Mouse (Mus musculus): ENCODE data around the gene Znhit1. TPM values are rescaled to one million over a fixed set of nuclear protein-coding genes. Genes with fewer than 3 reads are reported as not detected.
"Not testable (repeated sequence)": the region's sequence is repeated elsewhere in the genome, so short reads cannot be mapped to it uniquely, and the experiment has no call there.

Gene Znhit1
- polyA plus RNA-seq, 1 experiment from 2014 or later = 90.5 TPM

- no peak overlapping the region for H3K9ac ChIP-seq (replicated peaks; ENCODE audit: low read length)
- no peak overlapping the region for H3K4me3 ChIP-seq (ENCODE audit: low read length)
- 72% methylated on average over 12 of the region's 12 CpGs for WGBS
- H3K36me3 ChIP-seq (ENCODE audit: insufficient read depth, low read length) = no peaks in the 10 kb centered on the region
- H3K27ac ChIP-seq (ENCODE audit: low read length) = no peak overlapping the region
- H3K27me3 ChIP-seq (ENCODE audit: insufficient read depth, low read length) = no peaks in the 10 kb centered on the region
- ATAC-seq (ENCODE audit: low FRiP score, low TSS enrichment) = no peak
- no peaks in the 10 kb centered on the region; the same call in 1 of the 2 replicates for H3K4me1 ChIP-seq (ENCODE audit: insufficient read depth, low read length)
- H3K4me2 ChIP-seq (replicated peaks; ENCODE audit: low read depth, low read length) = no peak overlapping the region
- no peaks in the 10 kb centered on the region for H3K9me3 ChIP-seq (ENCODE audit: low read length)
Measured at GRCm38 (mm10) chr5:136945084-136945483, 42.7 kb downstream of the Znhit1 start.

GRCm38 (mm10) chr5:136943382-136943781 is 44.4 kb downstream of the Znhit1 start:
- Histone ChIP-seq H3K4me2 (replicated peaks; ENCODE audit: low read depth, low read length) (no peak overlapping the region), H3K4me1 (ENCODE audit: insufficient read depth, low read length) (no peaks in the 10 kb centered on the region; the same call in 1 of the 2 replicates), H3K27ac (ENCODE audit: low read length) (no peak overlapping the region), H3K9ac (replicated peaks; ENCODE audit: low read length) (no peak overlapping the region), H3K36me3 (ENCODE audit: insufficient read depth, low read length) (no peaks in the 10 kb centered on the region), H3K9me3 (ENCODE audit: low read length) (no peaks in the 10 kb centered on the region), H3K4me3 (ENCODE audit: low read length) (no peak overlapping the region), H3K27me3 (ENCODE audit: insufficient read depth, low read length) (no peaks in the 10 kb centered on the region)
- 90% methylated on average over 2 of the region's 2 CpGs for WGBS
- ATAC-seq (ENCODE audit: low FRiP score, low TSS enrichment) = no peak

- Histone ChIP-seq H3K27me3 (ENCODE audit: insufficient read depth, low read length) (no peaks in the 10 kb centered on the region), H3K4me1 (ENCODE audit: insufficient read depth, low read length) (no peaks in the 10 kb centered on the region; the same call in 1 of the 2 replicates), H3K4me2 (replicated peaks; ENCODE audit: low read depth, low read length) (no peak overlapping the region), H3K27ac (ENCODE audit: low read length) (0 out of 2 replicates have a peak overlapping the region, but pooled peaks have one; percentile 20), H3K9me3 (ENCODE audit: low read length) (no peaks in the 10 kb centered on the region), H3K4me3 (ENCODE audit: low read length) (no peak overlapping the region), H3K36me3 (ENCODE audit: insufficient read depth, low read length) (no peaks in the 10 kb centered on the region), H3K9ac (replicated peaks; ENCODE audit: low read length) (no peak overlapping the region)
- no peak for ATAC-seq (ENCODE audit: low FRiP score, low TSS enrichment)
- 73% methylated on average over 3 of the region's 3 CpGs for WGBS
Measured at GRCm38 (mm10) chr5:136942781-136943180, 45.0 kb downstream of the Znhit1 start.

GRCm38 (mm10) chr5:136940845-136941560 is 46.8 kb downstream of the Znhit1 start:
- 83% methylated on average over 12 of the region's 12 CpGs for WGBS
- H3K27ac ChIP-seq (ENCODE audit: low read length) = no peak overlapping the region
- no peak overlapping the region for H3K4me3 ChIP-seq (ENCODE audit: low read length)
- no peaks in the 10 kb centered on the region for H3K27me3 ChIP-seq (ENCODE audit: insufficient read depth, low read length)
- H3K9ac ChIP-seq (replicated peaks; ENCODE audit: low read length) = no peak overlapping the region
- H3K4me1 ChIP-seq (ENCODE audit: insufficient read depth, low read length) = no peaks in the 10 kb centered on the region; the same call in 1 of the 2 replicates
- H3K9me3 ChIP-seq (ENCODE audit: low read length) = no peaks in the 10 kb centered on the region
- no peak overlapping the region for H3K4me2 ChIP-seq (replicated peaks; ENCODE audit: low read depth, low read length)
- no peak for ATAC-seq (ENCODE audit: low FRiP score, low TSS enrichment)
- H3K36me3 ChIP-seq (ENCODE audit: insufficient read depth, low read length) = no peaks in the 10 kb centered on the region

- 84% methylated on average over 6 of the region's 6 CpGs for WGBS
- not testable (repeated sequence) for H3K27me3 ChIP-seq (ENCODE audit: insufficient read depth, low read length); H3K27ac ChIP-seq (ENCODE audit: low read length); H3K4me1 ChIP-seq (ENCODE audit: insufficient read depth, low read length); H3K4me3 ChIP-seq (ENCODE audit: low read length); H3K36me3 ChIP-seq (ENCODE audit: insufficient read depth, low read length); H3K4me2 ChIP-seq (replicated peaks; ENCODE audit: low read depth, low read length); H3K9me3 ChIP-seq (ENCODE audit: low read length); ATAC-seq (ENCODE audit: low FRiP score, low TSS enrichment); H3K9ac ChIP-seq (replicated peaks; ENCODE audit: low read length)
Measured at GRCm38 (mm10) chr5:136940029-136940428, 47.8 kb downstream of the Znhit1 start.

GRCm38 (mm10) chr5:136939284-136939683 is 48.5 kb downstream of the Znhit1 start:
- no peak for ATAC-seq (ENCODE audit: low FRiP score, low TSS enrichment)
- Histone ChIP-seq H3K27ac (ENCODE audit: low read length) (no peak overlapping the region), H3K9ac (replicated peaks; ENCODE audit: low read length) (no peak overlapping the region), H3K27me3 (ENCODE audit: insufficient read depth, low read length) (no peaks in the 10 kb centered on the region), H3K4me2 (replicated peaks; ENCODE audit: low read depth, low read length) (no peak overlapping the region), H3K4me1 (ENCODE audit: insufficient read depth, low read length) (no peaks in the 10 kb centered on the region; the same call in 1 of the 2 replicates), H3K9me3 (ENCODE audit: low read length) (no peaks in the 10 kb centered on the region), H3K4me3 (ENCODE audit: low read length) (no peak overlapping the region), H3K36me3 (ENCODE audit: insufficient read depth, low read length) (no peaks in the 10 kb centered on the region)
- 75% methylated on average over 7 of the region's 7 CpGs for WGBS

GRCm38 (mm10) chr5:136937621-136938020 is 50.2 kb downstream of the Znhit1 start:
- 71% methylated on average over 5 of the region's 5 CpGs for WGBS

GRCm38 (mm10) chr5:136936750-136937149 is 51.1 kb downstream of the Znhit1 start:
- H3K27ac ChIP-seq (ENCODE audit: low read length) = no peak overlapping the region
- H3K9ac ChIP-seq (replicated peaks; ENCODE audit: low read length) = no peak overlapping the region
- H3K4me2 ChIP-seq (replicated peaks; ENCODE audit: low read depth, low read length) = no peak overlapping the region
- no peaks in the 10 kb centered on the region for H3K9me3 ChIP-seq (ENCODE audit: low read length)
- H3K36me3 ChIP-seq (ENCODE audit: insufficient read depth, low read length) = no peaks in the 10 kb centered on the region
- H3K4me3 ChIP-seq (ENCODE audit: low read length) = no peak overlapping the region
- no peak for ATAC-seq (ENCODE audit: low FRiP score, low TSS enrichment)
- 79% methylated on average over 6 of the region's 6 CpGs for WGBS
- no peaks in the 10 kb centered on the region for H3K4me1 ChIP-seq (ENCODE audit: insufficient read depth, low read length)
- H3K27me3 ChIP-seq (ENCODE audit: insufficient read depth, low read length) = no peaks in the 10 kb centered on the region

More at GRCm38 (mm10) chr5:136937621-136938020, 50.2 kb downstream of the Znhit1 start:
- no peak overlapping the region for H3K4me2 ChIP-seq (replicated peaks; ENCODE audit: low read depth, low read length)
- no peak overlapping the region for H3K4me3 ChIP-seq (ENCODE audit: low read length)
- no peaks in the 10 kb centered on the region for H3K9me3 ChIP-seq (ENCODE audit: low read length)
- H3K4me1 ChIP-seq (ENCODE audit: insufficient read depth, low read length) = no peaks in the 10 kb centered on the region; the same call in 1 of the 2 replicates
- H3K9ac ChIP-seq (replicated peaks; ENCODE audit: low read length) = no peak overlapping the region
- no peak for ATAC-seq (ENCODE audit: low FRiP score, low TSS enrichment)
- no peak overlapping the region for H3K27ac ChIP-seq (ENCODE audit: low read length)
- no peaks in the 10 kb centered on the region for H3K36me3 ChIP-seq (ENCODE audit: insufficient read depth, low read length)
- H3K27me3 ChIP-seq (ENCODE audit: insufficient read depth, low read length) = no peaks in the 10 kb centered on the region

- Histone ChIP-seq H3K4me1 (ENCODE audit: insufficient read depth, low read length) (no peaks in the 10 kb centered on the region), H3K9me3 (ENCODE audit: low read length) (no peaks in the 10 kb centered on the region), H3K4me3 (ENCODE audit: low read length) (no peak overlapping the region), H3K4me2 (replicated peaks; ENCODE audit: low read depth, low read length) (no peak overlapping the region), H3K27ac (ENCODE audit: low read length) (no peak overlapping the region), H3K27me3 (ENCODE audit: insufficient read depth, low read length) (no peaks in the 10 kb centered on the region), H3K9ac (replicated peaks; ENCODE audit: low read length) (no peak overlapping the region), H3K36me3 (ENCODE audit: insufficient read depth, low read length) (no peaks in the 10 kb centered on the region)
- WGBS = 74% methylated on average over 7 of the region's 7 CpGs
- ATAC-seq (ENCODE audit: low FRiP score, low TSS enrichment) = no peak
Measured at GRCm38 (mm10) chr5:136935905-136936695, 51.7 kb downstream of the Znhit1 start.

GRCm38 (mm10) chr5:136933930-136934329 is 53.9 kb downstream of the Znhit1 start:
- Histone ChIP-seq H3K9me3 (ENCODE audit: low read length) (no peaks in the 10 kb centered on the region), H3K9ac (replicated peaks; ENCODE audit: low read length) (no peak overlapping the region), H3K27ac (ENCODE audit: low read length) (no peak overlapping the region), H3K4me1 (ENCODE audit: insufficient read depth, low read length) (no peaks in the 10 kb centered on the region), H3K4me3 (ENCODE audit: low read length) (no peak overlapping the region), H3K27me3 (ENCODE audit: insufficient read depth, low read length) (no peaks in the 10 kb centered on the region), H3K4me2 (replicated peaks; ENCODE audit: low read depth, low read length) (no peak overlapping the region), H3K36me3 (ENCODE audit: insufficient read depth, low read length) (no peaks in the 10 kb centered on the region)
- no peak for ATAC-seq (ENCODE audit: low FRiP score, low TSS enrichment)
- 90% methylated on average over 6 of the region's 6 CpGs for WGBS

Measured in kidney, embryonic 16.5 days (tissue).